Mouse (Mus musculus) T-cell, adult 66 days (primary cell): ENCODE data around the gene Ypel2. TPM values are rescaled to one million over a fixed set of nuclear protein-coding genes. Genes with fewer than 3 reads are reported as not detected.

Source experiments
- total RNA-seq, 2 experiments: library from RNA; stranded (reverse); gene quantifications; 3 replicates in 1 of 2; 4 replicates in 1 of 2; pipeline ENCODE4 v1.2.4; 2023

The Ypel2 gene
- total RNA-seq, result 1 to 10 TPM; 2.7 to 2.9 TPM

DNA sequence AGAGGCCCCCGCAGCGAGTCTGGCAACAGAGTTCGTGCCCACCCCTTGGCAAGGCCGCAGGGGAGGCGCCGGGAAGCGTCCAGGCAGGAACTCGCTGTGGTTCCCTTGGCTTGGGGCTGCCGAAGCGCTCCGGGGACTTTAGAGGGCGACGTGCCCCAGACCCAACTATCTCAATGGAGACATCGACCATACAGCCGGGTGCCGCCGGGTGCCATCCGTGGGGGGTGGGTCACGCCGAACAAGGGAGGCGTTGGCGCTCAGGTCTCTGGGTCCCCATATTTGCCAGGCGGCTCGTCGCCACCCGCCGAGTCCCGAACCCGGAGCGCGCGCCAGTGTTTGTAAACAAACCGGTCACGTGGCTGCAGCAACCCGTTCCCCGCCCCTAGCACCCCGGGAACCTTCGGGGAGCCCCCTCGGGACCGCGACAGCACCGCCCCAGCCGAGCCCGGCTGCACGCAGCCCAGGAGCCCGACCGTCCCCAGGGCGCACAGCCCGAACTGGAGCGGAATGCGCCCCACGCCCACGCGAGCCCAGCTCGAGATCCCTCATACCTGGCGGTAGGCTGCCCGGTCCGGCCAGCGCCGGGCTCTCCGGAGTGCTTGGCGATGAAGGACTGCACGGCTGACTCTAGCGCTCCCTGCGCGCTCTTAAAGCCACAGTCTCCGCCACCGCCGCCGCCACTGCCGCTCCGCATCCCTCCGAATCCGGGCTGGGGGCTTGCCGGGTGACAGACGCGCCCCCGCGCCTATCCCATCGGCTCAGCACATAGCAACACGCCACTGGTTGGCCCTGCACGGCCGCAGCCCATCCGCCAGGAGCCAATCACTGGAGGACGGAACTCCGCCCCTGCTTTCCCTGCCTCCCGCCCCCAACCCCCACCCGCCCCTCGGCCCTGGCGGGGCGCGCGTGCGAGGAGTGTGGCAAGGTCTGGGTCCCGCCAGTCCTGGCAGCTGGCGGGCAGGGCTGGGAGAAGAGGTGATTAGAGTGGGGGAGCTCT is at the start of gene Ypel2:
TSS of gene Ypel2 (minus strand) at position 667 of the 997 bp plus-strand sequence.

Other genes starting within 250 kb of the Ypel2 start
- 100 to 1,000 TPM; 134 to 151 TPM for gene Cltc, start 236.1 kb downstream of the Ypel2 start, total RNA-seq
- 10 to 100 TPM; 50.3 to 54.3 TPM for gene Dhx40, start 186.0 kb downstream of the Ypel2 start, total RNA-seq
- gene Gdpd1, start 80.4 kb upstream of the Ypel2 start, total RNA-seq, result under 1 TPM; 0.52 to 0.56 TPM
- gene Smg8, start 93.1 kb upstream of the Ypel2 start, total RNA-seq, result 10 to 100 TPM; 26.9 to 27.1 TPM
- gene Prr11, start 115.0 kb upstream of the Ypel2 start, total RNA-seq, result 1 to 10 TPM; 1.2 to 1.5 TPM
- gene Ska2, start 115.5 kb upstream of the Ypel2 start, total RNA-seq, result 10 to 100 TPM in 1 of 2 experiments, 1 to 10 TPM in 1; 7.0 to 12.7 TPM
- gene Trim37, start 133.4 kb upstream of the Ypel2 start, total RNA-seq, result 10 to 100 TPM; 12.1 to 15.8 TPM